In the genomic region with DNA sequence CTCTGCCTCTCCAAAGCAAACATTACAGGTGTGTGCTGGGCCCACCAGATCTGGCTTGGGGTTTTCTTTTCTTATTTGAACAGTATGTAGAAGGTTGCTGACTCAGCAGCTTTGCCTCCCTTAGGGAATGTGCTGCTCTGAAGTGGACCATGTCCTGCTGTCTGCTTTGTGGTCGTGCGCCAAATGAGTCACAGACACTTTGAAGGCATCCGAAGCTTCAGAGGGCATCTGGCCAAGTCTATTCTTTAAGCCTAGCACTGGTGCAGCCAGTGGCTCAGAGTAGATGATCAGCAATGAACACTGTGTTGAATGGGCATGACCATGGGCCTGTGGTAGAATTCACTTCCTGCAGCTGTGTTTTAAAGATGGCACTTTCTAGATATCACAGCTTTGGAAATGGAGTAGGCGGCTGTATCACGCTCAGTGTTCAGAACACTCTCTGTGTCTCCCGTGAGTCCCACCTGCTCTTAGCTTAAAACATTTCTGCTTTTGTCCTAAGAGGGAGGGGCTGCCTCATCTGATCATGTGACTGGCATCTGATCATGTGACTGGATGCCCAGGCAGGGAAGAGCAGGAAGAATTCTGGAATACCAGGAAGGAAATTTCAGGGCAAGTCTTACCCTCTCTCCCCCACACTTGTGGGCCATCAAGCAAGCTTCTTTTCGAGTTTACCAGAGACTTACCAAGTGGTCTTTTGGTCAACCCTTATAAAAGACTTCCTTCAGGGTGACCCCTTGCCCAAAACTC, we compare ENCODE assay signal across 15 mouse cellular contexts. TPM values are rescaled to one million over a fixed set of nuclear protein-coding genes. Genes with fewer than 3 reads are reported as not detected.
DNase-seq lines count a peak whose midpoint lies in the region; ATAC-seq and TF ChIP-seq lines count a peak whose summit lies in the region.
"Had no signal": no experiment of that assay in that cellular context is flagged by ENCODE, and none has a peak within 500 bp of the region (broad histone marks: within the 10 kb centered on the region; RNA-seq: fewer than 3 reads in every experiment).

No protein-coding gene starts in this region.

- H3K4me1 ChIP-seq in heart, embryonic 11.5 days (ENCODE audit: control insufficient read depth, insufficient read depth, low read length) = peaks cover 23% of the 10 kb centered on the region
- H3K4me1 ChIP-seq in CH12.LX (ENCODE audit: control insufficient read depth in 1 of 2, insufficient read depth in 2 of 2) = peaks cover 0 to 5% of the 10 kb centered on the region in 2 experiments; a peak in 1 of 4 replicates
- H3K4me1 ChIP-seq: forebrain, embryonic 12.5 days; megakaryocyte, embryonic 14.5 days had no signal

- no peak overlapping the region for H3K9ac ChIP-seq in heart, embryonic 11.5 days (ENCODE audit: low read depth, low read length)
- no peak overlapping the region for H3K9ac ChIP-seq in CH12.LX (ENCODE audit: insufficient read depth, low read depth)
- H3K9ac ChIP-seq: forebrain, embryonic 12.5 days; hindbrain, embryonic 15.5 days had no signal

- H3K4me2 ChIP-seq in heart, embryonic 11.5 days = no peak overlapping the region
- H3K4me2 ChIP-seq in CH12.LX (ENCODE audit: insufficient read depth, low read depth, poor library complexity, severe bottlenecking) = no peak overlapping the region
- H3K4me2 ChIP-seq: forebrain, embryonic 12.5 days; hindbrain, embryonic 15.5 days had no signal

- H3K79me2 ChIP-seq in CH12.LX (replicated peaks; ENCODE audit: control insufficient read depth, extremely low read depth, insufficient read depth, poor library complexity, severe bottlenecking) = no peaks in the 10 kb centered on the region

- no peak for DNase-seq in heart, adult 9 months (ENCODE audit: low spot score in 2 of 2)
- DNase-seq in left cerebral cortex, postnatal 4 days = peak; percentile 18
- DNase-seq in left cerebral cortex, postnatal 36 days (ENCODE audit: low spot score in 2 of 2) = no peak
- DNase-seq in CH12.LX (ENCODE audit: extremely low read depth) = no peak
- peak; percentile 75 for DNase-seq in adrenal gland, postnatal 14 days
- no peak for DNase-seq in ovary, postnatal 36 days (ENCODE audit: low spot score)
- DNase-seq: cerebellum, adult 9-10 months; gastrocnemius, postnatal 10 days; layer of hippocampus, postnatal 36 days; thymus, adult 2 months had no signal

- TF ChIP-seq EP300 in CH12.LX (IDR thresholded peaks at IDR 0.05; ENCODE audit: low read length) = no peak

- TF ChIP-seq CTCF in CH12.LX (conservative IDR thresholded peaks at IDR 0.05 in 1 of 2, IDR thresholded peaks at IDR 0.05 in 1 of 2; ENCODE audit: low read depth in 2 of 2, low read length in 2 of 2) = no peak

- intact Hi-C loops in left cerebral cortex, postnatal 4 days (cut with DNase I) = loop anchor here (10.0 kb wide), 2 partner anchors 158 to 338 kb away; no protein-coding TSS in a partner anchor
- intact Hi-C loops in left cerebral cortex, postnatal 36 days (cut with DNase I) = loop anchor here (5.0 kb wide), 1 partner anchor 290 kb away; no protein-coding TSS in a partner anchor

- 72% methylated on average over 7 of the region's 7 CpGs for WGBS in heart, embryonic 11.5 days (ENCODE audit: insufficient replicate concordance)

- no peak for TF ChIP-seq RAD21 in CH12.LX (IDR thresholded peaks at IDR 0.05; ENCODE audit: low read depth, low read length)

- in situ Hi-C loops in CH12.LX (cut with MboI; ENCODE audit: low pct_ligation_motif_present, low pct_unique_long_range_greater_than_20kb, low sequenced_read_pairs) = loop anchor here (10.0 to 25.0 kb wide), 2 partner anchors 158 to 290 kb away; no protein-coding TSS in a partner anchor

- H3K27me3 ChIP-seq in heart, embryonic 11.5 days (ENCODE audit: control insufficient read depth, insufficient read depth, low read length) = peaks cover 3% of the 10 kb centered on the region; the same call in 1 of the 2 replicates
- H3K27me3 ChIP-seq in CH12.LX (replicated peaks) = no peaks in the 10 kb centered on the region
- H3K27me3 ChIP-seq: forebrain, embryonic 12.5 days; hindbrain, embryonic 15.5 days; megakaryocyte, embryonic 14.5 days had no signal

- TF ChIP-seq POLR2A in CH12.LX (IDR thresholded peaks at IDR 0.05; ENCODE audit: low read depth, low read length) = no peak

- dilution Hi-C loops in CH12.LX (cut with MboI; ENCODE audit: extremely low pct_ligation_motif_present, extremely low pct_unique_long_range_greater_than_20kb, low sequenced_read_pairs) = no loop called here

- no peak for ATAC-seq in heart, embryonic 11.5 days (replicated peaks; ENCODE audit: insufficient number of reproducible peaks, low FRiP score, low TSS enrichment)
- no peak for ATAC-seq in erythroblast, adult 5-6 weeks (replicated peaks; ENCODE audit: low FRiP score, poor library complexity, severe bottlenecking)

- no peaks in the 10 kb centered on the region for H3K36me3 ChIP-seq in heart, embryonic 11.5 days (ENCODE audit: control insufficient read depth, insufficient read depth, low read length)
- peaks cover 0 to 8% of the 10 kb centered on the region in 2 experiments for H3K36me3 ChIP-seq in CH12.LX (replicated peaks in 1 of 2; ENCODE audit: control insufficient read depth in 1 of 2, insufficient read depth in 1 of 2, low read length in 1 of 2)
- H3K36me3 ChIP-seq: forebrain, embryonic 12.5 days; hindbrain, embryonic 15.5 days had no signal

- H3K27ac ChIP-seq in heart, embryonic 11.5 days (ENCODE audit: low read depth, low read length) = peak overlapping the region; percentile 70
- no peak overlapping the region for H3K27ac ChIP-seq in CH12.LX (ENCODE audit: insufficient read depth, low read depth)
- H3K27ac ChIP-seq: forebrain, embryonic 12.5 days; hindbrain, embryonic 15.5 days had no signal

- no peaks in the 10 kb centered on the region for H3K9me3 ChIP-seq in heart, embryonic 11.5 days (replicated peaks; ENCODE audit: control insufficient read depth, low read length)
- H3K9me3 ChIP-seq in CH12.LX (replicated peaks; ENCODE audit: low read length) = no peaks in the 10 kb centered on the region
- H3K9me3 ChIP-seq: forebrain, embryonic 12.5 days; hindbrain, embryonic 15.5 days; megakaryocyte, embryonic 14.5 days had no signal

- no peak overlapping the region for H3K4me3 ChIP-seq in heart, embryonic 11.5 days (ENCODE audit: low read depth, low read length)
- no peak overlapping the region for H3K4me3 ChIP-seq in CH12.LX (replicated peaks in 1 of 3; ENCODE audit: low read depth in 2 of 3, low read length in 2 of 3, poor library complexity in 1 of 3)
- H3K4me3 ChIP-seq: forebrain, embryonic 12.5 days; hindbrain, embryonic 15.5 days; megakaryocyte, embryonic 14.5 days had no signal

TF ChIP-seq in CH12.LX, 34 proteins besides CTCF, POLR2A, EP300 and RAD21:
- TF ChIP-seq MAZ (IDR thresholded peaks at IDR 0.05; ENCODE audit: low read depth, low read length) (no peak), RCOR1 (conservative IDR thresholded peaks at IDR 0.05; ENCODE audit: low read depth, low read length) (no peak), MAFK (IDR thresholded peaks at IDR 0.05; ENCODE audit: insufficient replicate concordance, low read length) (peak; percentile 95)

RNA-seq across cellular contexts. Expression of a gene that starts 54.2 kb away (rescaled TPM):
- 16.1 and 18.9 TPM in 2 replicates for polyA plus RNA-seq in heart, embryonic 11.5 days (2014; fragmentation: Nextera tagmentation; extraction: Ambion mirVana)
- total RNA-seq in left cerebral cortex, postnatal 4 days (2021) = 10 to 100 TPM; 33.7 to 36.6 TPM
- 10 to 100 TPM; 44.7 to 44.8 TPM for total RNA-seq in left cerebral cortex, postnatal 36 days (2021)
- total RNA-seq in CH12.LX (2012; rRNA removed) (18.3 and 18.4 TPM in 2 replicates), CH12.LX (2014; rRNA removed) (8.5 and 11.4 TPM in 2 replicates)
- 24.5 and 26.8 TPM in 2 replicates for polyA plus RNA-seq in CH12.LX (2012; ENCODE audit: insufficient read length, low read depth)
- total RNA-seq in adrenal gland, postnatal 14 days (2021) = 30.4 and 32.8 TPM in 2 replicates
- 8.6 and 9.8 TPM in 2 replicates for total RNA-seq in erythroblast, adult 5-6 weeks (2015; ENCODE audit: low replicate concordance)
- total RNA-seq in erythroblast, adult 5-6 weeks (2017; ENCODE audit: low replicate concordance) = 4.6 and 7.1 TPM in 2 replicates

Comparison
In these comparisons a context has a peak if more than half of its experiments do, and no peak if none do; other contexts are left out.
1. DNase-seq: peak in left cerebral cortex, postnatal 4 days (single experiment) and adrenal gland, postnatal 14 days (single experiment); none in heart, adult 9 months (0 of 2), left cerebral cortex, postnatal 36 days (0 of 2), CH12.LX (single experiment) and ovary, postnatal 36 days (single experiment).